Comparison of ENCODE assay signal across 8 mouse cellular contexts in genomic region chr1:180388481-180388880, GRCm38 (mm10). TPM values are rescaled to one million over a fixed set of nuclear protein-coding genes. Genes with fewer than 3 reads are reported as not detected.
DNase-seq lines count a peak whose midpoint lies in the region; ATAC-seq and TF ChIP-seq lines count a peak whose summit lies in the region.

No protein-coding gene starts in this region.

- H3K4me3 ChIP-seq in lung, embryonic 15.5 days = no peak overlapping the region
- H3K4me3 ChIP-seq in hindbrain, postnatal 0 days (ENCODE audit: low read length) = no peak overlapping the region

- H3K27me3 ChIP-seq in lung, embryonic 15.5 days = no peaks in the 10 kb centered on the region
- H3K27me3 ChIP-seq in hindbrain, postnatal 0 days (ENCODE audit: insufficient read depth, low read length) = no peaks in the 10 kb centered on the region

- H3K9ac ChIP-seq in lung, embryonic 15.5 days = no peak overlapping the region
- H3K9ac ChIP-seq in hindbrain, postnatal 0 days (replicated peaks; ENCODE audit: low read length) = 0 out of 2 replicates have a peak overlapping the region, but pooled peaks have one; percentile 48

- H3K4me1 ChIP-seq in lung, embryonic 15.5 days = peaks cover 64% of the 10 kb centered on the region
- H3K4me1 ChIP-seq in hindbrain, postnatal 0 days (ENCODE audit: insufficient read depth, low read length) = 0 out of 2 replicates have a peak, but pooled peaks cover 8% of the 10 kb centered on the region

- no peak for TF ChIP-seq CTCF in hindbrain, postnatal 0 days (IDR thresholded peaks at IDR 0.05; ENCODE audit: low read depth)

- no peaks in the 10 kb centered on the region for H3K9me3 ChIP-seq in lung, embryonic 15.5 days
- no peaks in the 10 kb centered on the region for H3K9me3 ChIP-seq in hindbrain, postnatal 0 days (ENCODE audit: low read length)

- peak; percentile 54 for DNase-seq in cerebellum, adult 9-10 months
- DNase-seq in cerebellum, postnatal 25 days = no peak
- no peak for DNase-seq in lung, postnatal 36 days
- DNase-seq in hindbrain, postnatal 0 days (ENCODE audit: low spot score) = no peak
- peak; percentile 70 to 74 for DNase-seq in thymus, postnatal 10 days (ENCODE audit: low spot score in 2 of 2)
- DNase-seq in kidney, postnatal 4 days = no peak
- DNase-seq in right cerebral cortex, postnatal 10 days (ENCODE audit: low spot score in 2 of 2) = no peak

- H3K36me3 ChIP-seq in lung, embryonic 15.5 days = no peaks in the 10 kb centered on the region
- no peaks in the 10 kb centered on the region for H3K36me3 ChIP-seq in hindbrain, postnatal 0 days (ENCODE audit: insufficient read depth, low read length)

- H3K4me2 ChIP-seq in lung, embryonic 15.5 days = no peak overlapping the region
- peak overlapping the region; percentile 68; the same call in 1 of the 2 replicates for H3K4me2 ChIP-seq in hindbrain, postnatal 0 days (ENCODE audit: low read depth, low read length)

- no peak for ATAC-seq in lung, embryonic 15.5 days (ENCODE audit: borderline replicate concordance, extremely low read depth, low FRiP score, low TSS enrichment)
- no peak for ATAC-seq in hindbrain, postnatal 0 days

- H3K27ac ChIP-seq in lung, embryonic 15.5 days = peak overlapping the region; percentile 81
- peak overlapping the region; percentile 75 for H3K27ac ChIP-seq in hindbrain, postnatal 0 days

- 26% methylated on average over 1 of the region's 1 CpGs for WGBS in lung, embryonic 15.5 days
- 35% methylated on average over 1 of the region's 1 CpGs for WGBS in hindbrain, postnatal 0 days

RNA-seq across cellular contexts. Expression of gene Itpkb, which starts 58.2 kb away (rescaled TPM):
- 9.9 and 10.9 TPM in 2 replicates for polyA plus RNA-seq in lung, embryonic 15.5 days (2015; fragmentation: Nextera tagmentation; extraction: Ambion mirVana)
- total RNA-seq in hindbrain, postnatal 0 days (2014; rRNA removed) = 16.9 and 19.0 TPM in 2 replicates
- polyA plus RNA-seq in hindbrain, postnatal 0 days (2015; fragmentation: Nextera tagmentation; extraction: Ambion mirVana) = 4.1 and 4.8 TPM in 2 replicates

Comparison
In these comparisons a context has a peak if more than half of its experiments do, and no peak if none do; other contexts are left out.
1. DNase-seq: peak in cerebellum, adult 9-10 months (single experiment) and thymus, postnatal 10 days (2 of 2); none in cerebellum, postnatal 25 days (0 of 2), lung, postnatal 36 days (single experiment), hindbrain, postnatal 0 days (single experiment), kidney, postnatal 4 days (0 of 2) and right cerebral cortex, postnatal 10 days (0 of 2).